Mouse (Mus musculus) WW6 (cell line): ENCODE measurements around the gene Olfr513.
A peak's percentile ranks its signal among the peaks of the same experiment; 100 is the strongest.

Experiments used
- DNase-seq: peaks from one replicate; pipeline ENCODE4 v3.0.0-alpha.2; 2013; ENCODE audit warnings: low read depth, low spot score

Olfr513 gene

DNA sequence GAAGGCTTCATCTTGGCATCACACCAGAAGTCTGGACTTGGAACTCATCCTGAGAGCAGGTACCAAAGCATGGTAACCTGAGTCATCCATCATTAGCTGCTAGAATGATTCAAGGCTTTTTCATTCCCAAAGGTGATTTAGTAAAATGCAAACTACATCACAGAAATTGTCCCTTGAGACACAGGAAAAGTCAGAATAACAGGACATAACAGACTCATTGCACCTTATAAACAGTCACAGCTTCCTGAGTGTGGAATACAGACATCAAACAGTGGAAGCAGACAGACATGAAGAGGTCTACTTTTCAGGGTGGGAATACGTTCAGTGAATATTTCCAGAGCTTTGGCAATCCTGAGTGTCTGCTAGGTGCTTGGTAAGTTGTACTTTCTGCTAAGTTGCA, at the start of gene Olfr513:
Olfr513 (plus strand) TSS at position 301 of the 400 bp plus-strand sequence.
- DNase-seq = no peak

DNA sequence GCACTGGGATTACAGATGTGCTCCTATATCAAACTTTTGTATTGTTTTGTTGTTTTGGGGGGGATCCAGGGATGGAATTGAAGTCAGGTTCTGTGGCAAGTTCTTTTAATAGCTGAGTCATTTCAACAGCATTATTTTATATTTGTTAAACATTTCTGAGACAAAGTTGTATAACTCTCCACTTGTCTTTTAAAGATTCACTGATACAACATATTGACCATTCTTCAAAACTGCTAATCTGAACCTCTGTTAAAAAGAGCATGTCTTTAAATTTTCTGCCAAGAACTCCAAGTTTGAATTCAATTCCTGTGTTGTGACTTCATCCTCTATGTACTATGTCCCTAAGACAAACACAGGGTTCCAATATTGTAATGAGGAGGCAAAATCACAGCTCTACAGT, 37.8 kb upstream of the Olfr513 start, which contains the start of gene Olfr512:
Olfr512 (plus strand) TSS at position 301 of the 400 bp plus-strand sequence.
- no peak for DNase-seq

DNA sequence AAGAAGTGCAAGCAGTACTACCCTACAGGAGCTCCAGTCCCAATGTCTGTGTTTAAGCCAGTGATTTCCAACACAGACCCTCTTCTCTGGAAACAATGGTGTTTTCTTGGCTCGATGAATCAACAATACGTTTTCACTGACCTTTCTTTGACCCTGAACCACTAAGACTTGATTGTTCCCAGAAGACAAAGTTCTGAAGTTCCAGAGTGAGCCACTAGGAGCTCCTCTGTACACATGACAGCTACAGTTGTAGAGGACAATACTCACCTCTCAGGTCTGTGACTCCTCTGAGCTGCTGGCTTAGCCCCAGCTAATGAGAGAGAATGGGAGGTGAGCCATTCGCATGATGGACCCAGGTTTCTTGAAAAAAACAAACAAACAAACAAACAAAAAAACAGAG, 9.6 kb downstream of the Olfr513 start:
- peak; percentile 28 for DNase-seq

DNA sequence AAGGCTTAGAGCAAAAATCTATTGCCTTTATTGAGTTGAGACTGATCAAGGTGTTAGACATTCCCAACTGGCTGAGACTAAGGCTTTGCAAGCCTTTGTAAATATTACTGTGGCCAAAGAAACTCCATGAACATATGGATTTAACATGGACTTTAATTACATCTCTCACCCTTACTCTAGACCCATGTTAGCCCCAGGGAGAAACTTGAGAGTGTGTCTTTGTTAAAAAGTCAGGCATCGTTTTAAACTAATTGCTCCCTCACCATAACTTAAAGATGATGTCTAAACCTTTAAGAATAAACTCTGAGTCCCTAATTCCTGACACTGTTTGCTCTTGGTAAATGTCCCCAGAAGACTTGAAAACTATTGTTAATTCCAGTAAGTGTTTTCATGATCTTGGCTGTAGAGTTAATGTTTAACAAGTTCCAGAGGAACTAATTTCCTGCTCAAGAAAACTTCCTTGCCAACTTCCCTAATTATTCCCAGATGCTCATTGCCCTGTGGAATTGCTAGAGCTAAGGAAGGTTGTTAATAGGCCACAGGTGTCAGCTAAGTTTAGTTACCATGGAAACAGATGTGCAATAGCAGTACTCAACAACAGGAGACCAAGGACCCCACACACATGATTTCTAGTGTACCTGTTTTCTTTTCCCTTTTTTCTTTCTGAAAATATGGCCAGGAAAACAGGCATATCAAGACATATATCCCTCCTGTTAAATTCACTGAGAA, 46.6 kb downstream of the Olfr513 start:
- no peak for DNase-seq
